Mouse (Mus musculus) intestine, postnatal 0 days (tissue): Measurements from ENCODE around the gene Acaca. TPM values are rescaled to one million over a fixed set of nuclear protein-coding genes. Genes with fewer than 3 reads are reported as not detected.
A peak's percentile ranks its signal among the peaks of the same experiment; 100 is the strongest.

Source experiments
- ATAC-seq: fragments of 200-750 bp; cut with Nextera tagmentation; 2 replicates; pipeline ENCODE4 v1.8.0; 2017; ENCODE audit warnings: mild to moderate bottlenecking, moderate TSS enrichment, moderate library complexity
- H3K27ac ChIP-seq: fragments of 300-500 bp; sonication (generic); 2 replicates; pipeline ENCODE4 v1.5.1; 2014; ENCODE audit warnings: mild to moderate bottlenecking, low read depth, low read length, moderate library complexity
- H3K27me3 ChIP-seq: fragments of 300-500 bp; sonication (generic); replicated peaks from 2 replicates; pipeline ENCODE4 v1.6.1; 2014; ENCODE audit warnings: low read length, mixed read lengths; ENCODE audit not compliant: control insufficient read depth, insufficient read depth
- H3K36me3 ChIP-seq: fragments of 300-500 bp; sonication (generic); 2 replicates; pipeline ENCODE4 v1.6.1; 2014; ENCODE audit warnings: mild to moderate bottlenecking, moderate library complexity; ENCODE audit not compliant: control insufficient read depth, insufficient read depth
- H3K4me1 ChIP-seq: fragments of 300-500 bp; sonication (generic); replicated peaks from 2 replicates; pipeline ENCODE4 v1.6.1; 2014; ENCODE audit warnings: antibody characterized with exemption, low read length, mixed read lengths; ENCODE audit not compliant: control insufficient read depth, insufficient read depth
- H3K4me2 ChIP-seq: fragments of 300-500 bp; sonication (generic); replicated peaks from 2 replicates; pipeline ENCODE4 v1.6.1; 2014; ENCODE audit warnings: low read depth, mild to moderate bottlenecking, moderate library complexity
- H3K4me3 ChIP-seq: fragments of 300-500 bp; sonication (generic); 2 replicates; pipeline ENCODE4 v1.5.1; 2014; ENCODE audit warnings: low read depth, low read length
- H3K9ac ChIP-seq: fragments of 300-500 bp; sonication (generic); 2 replicates; pipeline ENCODE4 v1.6.1; 2014; ENCODE audit warnings: mild to moderate bottlenecking, low read depth, low read length
- H3K9me3 ChIP-seq: fragments of 300-500 bp; sonication (generic); 2 replicates; pipeline ENCODE4 v1.6.1; 2016; ENCODE audit warnings: mixed run types; ENCODE audit not compliant: control insufficient read depth
- CTCF ChIP-seq: sonication (generic); IDR thresholded peaks from 2 replicates; pipeline ENCODE4 v1.5.1; 2016; ENCODE audit warnings: low read depth, mild to moderate bottlenecking, control low read depth, antibody characterized with exemption, moderate library complexity
- WGBS: fragments of 180-500 bp; shearing (Covaris S2); extraction: QIAGEN DNeasy Blood & Tissue Kit; methylation state at CpG from one replicate; pipeline ENCODE4 v1.1.7; 2014; 5-methylcytosine and 5-hydroxymethylcytosine counted together
- polyA plus RNA-seq: library from polyadenylated mRNA; unstranded; fragments of >200 nt; fragmentation: Nextera tagmentation; extraction: Ambion mirVana; gene quantifications from 2 replicates; pipeline ENCODE4 v1.2.1, GENCODE M21; 2015

The Acaca gene
- polyA plus RNA-seq, 1 experiment from 2014 or later, result 2.5 TPM

GRCm38 (mm10) chr11:84268068-84268467 lies 138.6 kb downstream of the Acaca start:
- H3K27me3 ChIP-seq, result no peaks in the 10 kb centered on the region
- H3K4me1 ChIP-seq, result no peaks in the 10 kb centered on the region
- H3K9ac ChIP-seq, result no peak overlapping the region
- H3K36me3 ChIP-seq, result peaks cover 45% of the 10 kb centered on the region
- H3K4me3 ChIP-seq, result no peak overlapping the region
- H3K27ac ChIP-seq, result no peak overlapping the region
- H3K9me3 ChIP-seq, result no peaks in the 10 kb centered on the region
- TF ChIP-seq CTCF, result peak; percentile 54
- no peak overlapping the region for H3K4me2 ChIP-seq
- ATAC-seq, result no peak

GRCm38 (mm10) chr11:84270511-84270910 lies 141.0 kb downstream of the Acaca start:
- Histone ChIP-seq H3K9ac (no peak overlapping the region), H3K36me3 (peaks cover 39% of the 10 kb centered on the region; the same call in 1 of the 2 replicates), H3K4me1 (no peaks in the 10 kb centered on the region), H3K9me3 (no peaks in the 10 kb centered on the region), H3K4me2 (no peak overlapping the region), H3K27me3 (no peaks in the 10 kb centered on the region), H3K4me3 (no peak overlapping the region), H3K27ac (no peak overlapping the region)
- 64% methylated on average over 3 of the region's 3 CpGs for WGBS
- ATAC-seq, result no peak
- no peak for TF ChIP-seq CTCF

- TF ChIP-seq CTCF, result no peak
- Histone ChIP-seq H3K4me1 (no peaks in the 10 kb centered on the region), H3K27ac (no peak overlapping the region), H3K4me3 (no peak overlapping the region), H3K27me3 (no peaks in the 10 kb centered on the region), H3K4me2 (no peak overlapping the region), H3K36me3 (peaks cover 28% of the 10 kb centered on the region; the same call in 1 of the 2 replicates), H3K9me3 (no peaks in the 10 kb centered on the region), H3K9ac (no peak overlapping the region)
- no peak for ATAC-seq
- 92% methylated on average over 10 of the region's 10 CpGs for WGBS
Measured at GRCm38 (mm10) chr11:84271948-84272347, 142.5 kb downstream of the Acaca start.

GRCm38 (mm10) chr11:84272574-84272973 lies 143.1 kb downstream of the Acaca start:
- H3K4me1 ChIP-seq, result no peaks in the 10 kb centered on the region
- H3K36me3 ChIP-seq, result peaks cover 29% of the 10 kb centered on the region; the same call in 1 of the 2 replicates
- H3K27me3 ChIP-seq, result no peaks in the 10 kb centered on the region
- no peak overlapping the region for H3K9ac ChIP-seq
- no peak for TF ChIP-seq CTCF
- no peak overlapping the region for H3K4me2 ChIP-seq
- no peak for ATAC-seq
- no peaks in the 10 kb centered on the region for H3K9me3 ChIP-seq
- 86% methylated on average over 3 of the region's 3 CpGs for WGBS
- H3K4me3 ChIP-seq, result no peak overlapping the region
- H3K27ac ChIP-seq, result no peak overlapping the region

GRCm38 (mm10) chr11:84276979-84277378 lies 147.5 kb downstream of the Acaca start:
- no peak for TF ChIP-seq CTCF
- peaks cover 28% of the 10 kb centered on the region; the same call in 1 of the 2 replicates for H3K36me3 ChIP-seq
- H3K4me2 ChIP-seq, result no peak overlapping the region
- WGBS, result 76% methylated on average over 5 of the region's 5 CpGs
- no peak overlapping the region for H3K9ac ChIP-seq
- H3K9me3 ChIP-seq, result no peaks in the 10 kb centered on the region
- no peak overlapping the region for H3K27ac ChIP-seq
- ATAC-seq, result no peak
- H3K4me1 ChIP-seq, result no peaks in the 10 kb centered on the region
- no peaks in the 10 kb centered on the region for H3K27me3 ChIP-seq
- no peak overlapping the region for H3K4me3 ChIP-seq

GRCm38 (mm10) chr11:84281280-84281679 lies 151.8 kb downstream of the Acaca start:
- WGBS, result 84% methylated on average over 5 of the region's 5 CpGs
- H3K27ac ChIP-seq, result no peak overlapping the region
- no peaks in the 10 kb centered on the region for H3K27me3 ChIP-seq
- no peak overlapping the region for H3K4me2 ChIP-seq
- no peak for ATAC-seq
- H3K36me3 ChIP-seq, result peaks cover 23% of the 10 kb centered on the region
- no peaks in the 10 kb centered on the region for H3K9me3 ChIP-seq
- H3K9ac ChIP-seq, result no peak overlapping the region
- peak; percentile 53 for TF ChIP-seq CTCF
- no peak overlapping the region for H3K4me3 ChIP-seq
- H3K4me1 ChIP-seq, result no peaks in the 10 kb centered on the region
